Mouse (Mus musculus) heart, adult 2 months (tissue): ENCODE data around the gene Gpr107.

ENCODE experiments used
- CTCF ChIP-seq: fragments of 200-600 bp; IDR thresholded peaks from 2 replicates; pipeline ENCODE4 v1.8.1; 2022; ENCODE audit warnings: antibody characterized with exemption, mild to moderate bottlenecking, moderate library complexity
- POLR2A ChIP-seq: fragments of 200-500 bp; IDR thresholded peaks from 2 replicates; pipeline ENCODE4 v1.6.1; 2011; ENCODE audit warnings: mild to moderate bottlenecking, low read depth, low read length, control low read depth; ENCODE audit not compliant: insufficient read depth

GRCm38 (mm10) chr2:31160147-31160920 lies 8.2 kb downstream of the Gpr107 start:
- TF ChIP-seq CTCF, result no peak
- TF ChIP-seq POLR2A, result no peak
